Mouse (Mus musculus): Measurements from ENCODE around the gene Oprl1.

Gene Oprl1

DNA sequence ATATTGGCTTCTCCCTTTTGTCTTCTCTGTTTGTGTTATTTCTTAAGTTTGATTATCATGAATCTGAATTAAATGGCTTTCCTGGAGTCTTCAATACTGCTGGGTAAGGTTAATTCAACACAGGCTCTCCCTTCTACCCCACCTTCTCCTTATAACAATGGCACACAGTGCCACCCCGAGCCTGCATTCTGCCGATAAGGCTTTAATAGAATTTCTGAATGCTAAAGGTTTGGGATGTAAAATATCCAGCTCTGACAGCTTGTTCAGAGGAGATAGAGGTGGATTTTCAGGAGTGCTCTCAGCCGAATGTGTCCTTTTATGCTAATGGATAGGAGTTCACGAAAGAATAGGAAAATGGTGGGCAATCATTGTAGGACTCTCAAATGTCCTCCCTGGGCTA is 50.4 kb downstream of the Oprl1 start:
- no peak for DNase-seq (ENCODE audit: low read depth)

DNA sequence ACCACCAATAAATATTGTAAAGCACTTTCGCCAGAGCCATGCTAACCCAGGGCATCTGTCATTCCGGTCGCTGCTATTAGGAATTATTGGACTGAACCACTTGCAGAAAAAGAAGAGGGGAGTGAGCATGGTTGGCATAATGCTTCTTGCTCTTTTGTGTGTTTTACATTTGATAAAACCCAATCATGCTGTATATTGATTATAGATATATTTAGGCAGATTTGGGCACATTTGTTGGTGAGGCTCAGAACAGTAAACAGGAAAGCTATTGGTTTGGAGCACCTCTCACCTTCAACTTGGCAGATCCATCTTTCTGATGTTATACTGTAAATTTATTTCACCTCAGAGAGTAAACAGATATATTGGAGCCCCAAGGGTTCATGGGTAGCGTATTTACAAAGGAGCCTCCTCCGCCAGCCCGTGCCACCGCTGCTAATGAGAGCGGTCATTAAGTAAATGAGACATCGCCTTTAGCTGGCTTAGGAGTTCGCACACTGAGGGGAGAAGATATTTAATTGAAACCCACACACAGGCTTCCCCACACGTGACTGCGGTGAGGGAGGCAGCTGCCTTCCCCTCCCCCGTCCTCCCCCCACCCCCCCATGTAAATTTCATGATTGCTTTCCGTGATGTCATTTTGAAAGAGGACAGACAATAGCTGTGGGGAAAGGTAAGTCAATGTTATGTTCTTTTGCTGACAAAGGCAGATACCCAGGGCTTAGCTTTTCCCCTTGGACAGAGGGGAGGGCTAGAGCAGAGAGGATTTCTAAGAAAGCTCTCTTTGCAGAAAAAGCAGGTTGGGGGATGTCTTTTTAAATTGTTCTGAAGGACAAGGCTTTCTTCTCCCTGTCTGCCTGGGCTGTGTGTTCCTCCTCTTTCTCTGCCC is 52.1 kb downstream of the Oprl1 start:
- no peak for DNase-seq (ENCODE audit: low read depth)

DNA sequence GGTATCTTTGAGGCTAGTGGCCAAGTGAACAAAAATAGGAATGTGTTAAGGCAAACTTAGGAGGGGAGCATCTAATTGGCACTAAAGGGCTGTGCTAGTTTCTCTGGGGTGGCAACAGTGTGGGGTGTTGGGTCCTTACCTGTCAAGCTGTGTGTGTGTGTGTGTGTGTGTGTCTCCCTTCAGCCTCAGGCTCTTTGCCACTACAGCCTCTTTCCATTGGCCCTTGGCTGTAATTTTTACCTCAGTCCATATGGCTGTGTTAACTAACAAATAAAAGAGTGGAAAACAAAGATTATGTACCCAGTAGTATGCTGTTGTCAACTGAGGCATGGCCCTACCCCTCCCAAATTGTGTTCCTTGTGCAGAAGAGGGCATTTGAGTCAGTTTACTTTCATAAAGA is 53.6 kb downstream of the Oprl1 start:
- DNase-seq (ENCODE audit: low read depth) = no peak

DNA sequence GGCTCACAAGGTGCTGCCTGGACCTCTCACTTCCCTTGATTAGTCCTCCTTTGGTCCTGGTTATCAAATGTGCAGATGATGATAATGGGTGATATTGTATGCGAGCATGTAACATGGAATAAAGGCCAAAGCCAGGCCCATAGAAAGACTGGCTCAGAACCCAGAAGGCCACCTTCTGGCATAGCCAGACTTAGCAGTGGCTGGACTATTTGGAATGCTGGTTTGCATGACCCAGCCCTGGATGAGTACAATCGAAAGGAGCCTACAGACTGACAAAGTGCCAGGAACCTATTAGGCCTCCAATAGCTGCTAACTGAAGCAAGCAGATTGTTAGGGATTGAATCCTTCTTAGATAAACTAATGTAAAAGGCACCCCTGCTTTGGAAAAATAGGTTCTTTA is 54.6 kb downstream of the Oprl1 start:
- no peak for DNase-seq (ENCODE audit: low read depth)

Data from fibroblast of lung, adult 2 months (primary cell).